Mouse (Mus musculus): ENCODE data around the gene Larp6.

Larp6 gene

DNA sequence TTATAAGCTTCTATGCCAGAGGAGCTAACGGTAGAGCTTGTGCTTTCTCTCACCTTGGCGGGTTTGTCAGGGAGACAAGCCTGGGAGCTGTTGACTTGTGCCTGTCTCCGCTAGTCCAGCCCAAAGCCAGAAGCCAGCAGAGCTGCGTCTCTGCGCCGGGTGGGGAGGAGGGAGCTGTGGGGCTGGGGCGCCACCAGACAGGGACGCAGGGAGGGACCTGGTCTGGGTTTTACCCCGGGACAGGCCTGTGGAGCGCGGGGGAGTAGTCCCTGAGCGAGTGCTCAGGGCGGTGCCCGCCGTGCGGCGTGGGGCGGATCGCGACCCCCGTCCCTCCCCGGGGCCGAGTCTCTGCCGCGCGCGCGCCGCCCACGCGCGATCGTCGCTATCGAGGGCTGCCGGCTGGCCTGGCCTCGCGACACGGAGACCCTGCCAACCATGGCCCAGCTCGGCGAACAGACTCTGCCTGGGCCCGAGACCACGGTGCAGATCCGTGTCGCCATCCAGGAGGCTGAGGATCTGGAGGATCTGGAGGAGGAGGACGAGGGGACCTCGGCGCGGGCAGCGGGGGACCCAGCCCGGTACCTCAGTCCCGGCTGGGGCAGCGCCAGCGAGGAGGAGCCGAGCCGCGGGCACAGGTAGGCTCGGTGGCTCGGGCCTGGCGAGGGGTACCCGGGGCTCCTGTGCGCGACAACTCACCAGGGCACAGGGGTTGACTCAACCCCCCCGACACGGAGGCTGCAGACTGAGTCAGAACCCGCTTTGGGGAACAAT, at the start of gene Larp6:
Gene Larp6 (plus strand): TSS at position 219 of the 771 bp plus-strand sequence.
- DNase-seq (ENCODE audit: low spot score in 2 of 2): no peak

DNA sequence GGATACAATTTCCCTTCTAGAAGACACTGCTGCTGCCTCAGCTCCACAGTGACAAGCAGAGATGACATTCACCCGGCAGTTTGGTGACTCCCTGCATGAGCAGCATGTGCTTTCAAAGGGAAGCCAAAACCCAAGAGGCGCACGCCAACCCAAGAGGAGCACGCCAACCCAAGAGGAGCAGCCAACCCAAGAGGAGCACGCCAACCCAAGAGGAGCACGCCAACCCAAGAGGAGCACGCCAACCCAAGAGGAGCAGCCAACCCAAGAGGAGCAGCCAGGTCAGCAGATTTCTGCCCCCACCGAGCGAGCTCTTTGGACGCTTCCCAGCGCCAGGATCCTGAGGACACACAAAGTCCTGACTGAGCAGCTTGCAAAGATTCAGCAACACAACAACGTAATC, 48.4 kb upstream of the Larp6 start:
- peak in 1 of 2 experiments; percentile 19 for DNase-seq (ENCODE audit: low spot score in 2 of 2)

DNA sequence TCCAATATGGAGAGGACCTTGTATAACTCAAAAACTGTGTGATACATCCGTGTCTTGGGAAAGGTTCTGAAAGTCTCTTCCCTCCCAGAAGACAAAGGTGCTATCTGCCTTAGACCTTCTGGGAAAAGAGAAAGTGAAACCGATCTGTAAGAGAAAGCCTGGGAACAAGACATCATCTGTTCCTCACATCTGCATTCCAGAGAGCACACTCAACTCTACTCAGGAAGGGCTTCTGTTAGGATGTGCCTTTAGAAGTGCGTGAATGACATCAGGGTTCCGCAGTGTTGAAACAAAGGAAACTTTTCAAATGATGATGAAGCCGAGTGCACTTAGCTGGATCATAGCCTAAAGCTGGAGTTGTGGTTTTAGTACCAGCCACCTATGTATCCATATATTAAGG, 47.9 kb upstream of the Larp6 start:
- DNase-seq (ENCODE audit: low spot score in 2 of 2): no peak

DNA sequence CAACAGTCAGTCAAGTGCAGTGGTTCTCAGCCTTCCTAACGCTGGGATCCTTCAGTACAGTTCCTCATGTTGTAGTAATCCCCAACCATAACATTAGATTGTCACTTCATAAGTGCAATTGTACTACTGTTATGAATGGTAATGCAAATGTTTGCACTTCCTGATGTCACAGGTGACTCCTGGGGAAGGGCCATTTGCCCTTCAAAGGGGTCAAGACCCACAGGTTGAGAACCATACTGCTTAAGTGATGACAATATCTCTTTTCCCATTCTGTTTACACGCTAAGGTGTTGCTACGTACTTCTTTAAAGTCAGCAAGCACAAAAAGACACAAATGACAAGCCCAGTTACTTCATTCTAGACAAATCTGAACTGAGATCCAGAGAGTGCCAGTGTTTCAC, 47.3 kb upstream of the Larp6 start:
- DNase-seq (ENCODE audit: low spot score in 2 of 2): no peak

DNA sequence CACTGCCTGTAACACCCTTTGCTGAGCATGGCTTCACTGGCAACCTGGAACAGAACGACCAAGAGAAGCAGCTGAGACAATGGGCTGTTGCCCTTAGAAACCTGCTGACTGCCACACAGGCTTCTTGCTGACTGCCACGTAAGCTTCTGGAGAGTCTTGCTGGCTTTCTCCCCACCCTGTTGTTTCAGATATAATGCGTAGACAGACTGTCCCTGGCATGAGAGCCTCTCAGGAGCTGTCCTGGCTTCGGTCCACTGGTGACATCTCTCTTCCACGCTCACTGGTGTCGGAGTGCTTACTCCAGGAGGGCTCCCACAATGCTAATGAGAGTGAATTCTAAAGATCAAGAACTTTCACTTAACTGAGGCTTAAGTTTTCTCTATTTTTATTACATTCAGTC, 43.9 kb upstream of the Larp6 start:
- DNase-seq (ENCODE audit: low spot score in 2 of 2): no peak

- DNase-seq (ENCODE audit: low spot score in 2 of 2): no peak
Measured at GRCm38 (mm10) chr9:60672568-60672967, 40.2 kb upstream of the Larp6 start.

DNA sequence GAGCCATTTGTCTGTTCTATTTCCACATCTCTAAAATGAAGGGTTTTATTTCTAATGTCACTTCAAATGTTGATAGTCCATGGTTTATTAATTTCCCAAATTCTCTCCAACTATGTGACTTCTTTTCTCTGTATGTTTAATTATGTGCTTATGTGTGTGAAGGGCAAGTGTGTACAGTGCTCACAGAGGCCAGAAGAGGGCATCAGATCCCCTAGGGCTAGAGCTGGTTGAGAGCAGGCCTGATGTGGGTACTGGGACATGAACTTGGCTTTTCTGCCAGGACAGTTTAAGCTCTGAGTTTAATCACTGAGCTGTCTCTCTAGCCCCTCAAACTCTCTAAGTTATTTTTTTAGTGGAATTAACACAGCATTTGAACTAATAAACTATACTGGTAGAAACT, 38.0 kb upstream of the Larp6 start:
- no peak for DNase-seq (ENCODE audit: low spot score in 2 of 2)

DNA sequence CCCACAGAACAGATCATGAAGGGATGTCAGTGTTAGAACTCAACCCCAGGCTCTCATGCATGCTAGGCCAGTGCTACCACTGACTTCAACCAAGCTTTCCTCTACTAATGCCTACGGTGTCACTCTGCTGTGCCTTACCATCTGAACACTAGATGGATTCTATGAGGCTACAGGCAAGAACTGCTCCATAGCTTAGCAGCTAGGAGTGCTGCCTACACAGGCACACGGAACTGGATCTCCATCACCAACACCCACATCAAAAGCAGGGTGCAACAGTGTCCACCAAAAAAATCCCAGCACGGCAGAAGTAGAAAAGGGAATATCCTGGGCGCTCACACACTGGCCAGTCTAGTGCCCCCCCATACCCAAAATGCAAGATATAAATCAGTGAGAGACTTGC, 36.4 kb upstream of the Larp6 start:
- no peak for DNase-seq (ENCODE audit: low spot score in 2 of 2)

- DNase-seq (ENCODE audit: low spot score in 2 of 2): no peak
Measured at GRCm38 (mm10) chr9:60678913-60679312, 33.9 kb upstream of the Larp6 start.

- no peak for DNase-seq (ENCODE audit: low spot score in 2 of 2)
Measured at GRCm38 (mm10) chr9:60681005-60681404, 31.8 kb upstream of the Larp6 start.

DNA sequence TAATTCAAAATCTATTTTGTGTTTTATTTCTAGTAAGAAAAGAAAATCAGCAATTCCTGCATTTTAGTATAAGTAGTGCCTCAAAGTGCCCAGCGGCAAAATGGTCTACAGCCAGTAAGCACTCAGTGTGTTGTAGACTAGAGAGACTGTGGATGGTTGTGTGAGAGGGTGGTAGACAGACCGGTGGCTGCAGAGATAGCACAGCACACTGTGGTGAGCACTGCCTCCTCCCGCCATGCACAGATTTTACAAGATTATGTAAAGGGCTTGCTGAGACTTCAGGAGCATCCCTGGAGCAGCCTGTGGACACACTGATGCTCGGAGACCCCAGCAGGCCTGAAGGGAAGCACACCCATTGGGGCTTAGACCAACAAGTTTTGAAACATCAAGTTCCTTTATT, 30.0 kb upstream of the Larp6 start:
- DNase-seq (ENCODE audit: low spot score in 2 of 2): no peak

GRCm38 (mm10) chr9:60687415-60687814, 25.4 kb upstream of the Larp6 start:
- DNase-seq (ENCODE audit: low spot score in 2 of 2): peak in 1 of 2 experiments; percentile 8

DNA sequence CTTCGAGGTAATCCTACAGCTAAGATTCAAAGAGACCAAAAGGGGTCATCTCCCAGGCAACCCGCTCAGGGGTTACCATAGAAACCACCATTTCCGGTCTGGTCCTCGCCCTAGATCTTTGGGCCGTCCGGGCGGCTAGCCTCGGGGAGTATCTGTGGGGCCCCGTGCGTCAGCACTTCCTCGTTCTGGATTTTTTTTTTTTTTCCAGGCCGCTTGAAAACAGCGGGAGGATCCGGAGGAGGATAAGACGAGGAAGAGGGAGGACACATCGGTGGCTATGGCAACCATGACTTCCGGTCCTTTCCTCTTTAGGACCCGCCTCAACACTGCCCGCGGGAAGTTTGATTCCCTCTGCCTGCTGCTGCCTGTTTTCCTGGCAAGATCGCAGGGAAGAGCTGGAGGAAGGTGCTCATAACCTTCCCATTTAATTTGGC, 24.9 kb upstream of the Larp6 start, which contains the start of gene Lrrc49:
Gene Lrrc49 (minus strand): TSS at position 268 of the 434 bp plus-strand sequence.
- DNase-seq (ENCODE audit: low spot score in 2 of 2): peak; percentile 80 to 86

GRCm38 (mm10) chr9:60692624-60693023, 20.2 kb upstream of the Larp6 start:
- DNase-seq (ENCODE audit: low spot score in 2 of 2): peak in 1 of 2 experiments; percentile 30

GRCm38 (mm10) chr9:60693986-60694385, 18.8 kb upstream of the Larp6 start:
- no peak for DNase-seq (ENCODE audit: low spot score in 2 of 2)

GRCm38 (mm10) chr9:60696271-60696985, 16.4 kb upstream of the Larp6 start:
- no peak for DNase-seq (ENCODE audit: low spot score in 2 of 2)

GRCm38 (mm10) chr9:60699581-60700231, 13.1 kb upstream of the Larp6 start:
- DNase-seq (ENCODE audit: low spot score in 2 of 2): no peak

DNA sequence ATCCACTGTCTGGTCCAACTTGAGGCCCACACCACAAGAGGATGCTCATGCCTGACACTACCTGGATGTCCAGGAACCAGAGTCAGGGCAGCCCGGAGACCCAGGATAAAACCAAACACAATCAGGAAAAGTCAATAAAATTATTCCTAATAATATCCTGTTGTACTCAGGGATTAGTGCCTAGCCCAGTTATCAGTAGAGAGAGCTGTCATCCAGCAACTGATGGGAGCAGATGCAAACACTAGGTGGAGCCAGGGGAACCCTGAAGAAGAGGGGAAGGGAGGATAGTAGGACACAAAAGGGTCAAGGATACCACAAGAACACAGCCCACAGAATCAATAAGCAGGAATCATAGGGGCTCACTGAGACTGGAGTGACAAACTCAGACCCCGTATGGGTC, 5.2 kb upstream of the Larp6 start:
- DNase-seq (ENCODE audit: low spot score in 2 of 2): no peak

DNA sequence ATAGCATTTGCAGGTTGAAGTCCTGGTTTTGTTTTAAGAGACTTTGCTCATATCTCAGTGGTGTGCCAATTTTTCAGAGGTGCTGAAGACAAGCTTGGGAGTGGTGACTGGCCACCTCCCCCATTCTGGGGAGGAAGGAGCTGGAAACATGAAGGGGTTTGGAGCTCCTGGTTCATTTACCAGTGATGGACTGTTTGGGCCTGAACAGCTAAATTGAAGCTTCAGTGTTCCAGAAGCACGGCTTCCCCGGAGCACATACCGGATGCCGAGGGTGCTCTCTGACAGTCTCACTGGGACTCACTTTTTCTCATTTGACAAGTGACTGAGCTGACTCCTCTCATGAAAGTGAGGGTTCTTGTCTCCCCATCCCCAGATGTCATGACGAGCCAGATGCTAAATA, 4.2 kb upstream of the Larp6 start:
- no peak for DNase-seq (ENCODE audit: low spot score in 2 of 2)

DNA sequence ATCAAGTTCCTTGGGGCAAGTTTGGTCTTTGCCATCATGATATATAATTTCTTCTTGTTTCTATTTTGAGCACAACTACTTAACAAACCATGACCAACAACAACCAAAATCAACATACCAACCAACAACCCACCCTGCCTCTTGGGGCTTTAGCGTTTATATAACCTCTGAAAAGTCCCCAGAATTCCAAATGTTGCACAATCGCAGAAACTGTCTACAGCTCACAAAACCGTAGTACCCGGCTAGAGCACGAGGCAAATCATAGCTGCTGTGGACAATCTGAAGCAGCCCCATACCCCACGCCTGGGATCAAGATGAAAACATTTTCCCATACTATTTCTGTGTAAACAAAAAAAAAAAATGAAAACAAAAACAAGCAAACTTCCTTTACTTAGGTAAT, 3.1 kb upstream of the Larp6 start:
- DNase-seq (ENCODE audit: low spot score in 2 of 2): no peak

GRCm38 (mm10) chr9:60712011-60712410, 778 bp upstream of the Larp6 start:
- DNase-seq (ENCODE audit: low spot score in 2 of 2): no peak

GRCm38 (mm10) chr9:60713616-60714015, 827 bp downstream of the Larp6 start:
- DNase-seq (ENCODE audit: low spot score in 2 of 2): no peak

DNA sequence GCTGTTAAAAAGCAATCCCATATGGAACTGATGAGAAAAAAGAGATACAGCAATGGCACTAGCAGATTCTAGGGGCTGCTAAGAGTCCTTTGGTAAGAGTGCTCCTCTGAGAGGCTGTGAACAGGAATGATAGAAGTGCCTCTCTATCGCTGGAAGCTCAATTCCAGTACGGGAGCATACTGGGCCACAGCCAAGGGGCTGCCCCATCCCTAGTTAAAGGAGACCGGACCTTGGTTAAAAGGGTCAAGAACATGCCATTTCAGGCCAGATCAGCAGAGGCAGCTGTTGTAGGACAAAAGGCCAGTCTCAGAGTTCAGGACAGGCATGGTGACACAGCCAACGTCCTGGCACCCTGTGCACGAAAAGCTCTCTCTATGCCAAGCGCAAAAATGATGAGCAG, 1.4 kb downstream of the Larp6 start:
- DNase-seq (ENCODE audit: low spot score in 2 of 2): no peak
